Mouse (Mus musculus) testis, adult 2 months (tissue): ENCODE data around the gene Cnih3. TPM values are rescaled to one million over a fixed set of nuclear protein-coding genes. Genes with fewer than 3 reads are reported as not detected.

ENCODE experiments used
- H3K27ac ChIP-seq: fragments of 200-500 bp; 2 replicates; pipeline ENCODE4 v1.5.1; 2012; ENCODE audit warnings: low read depth, low read length; ENCODE audit not compliant: control insufficient read depth, insufficient read depth
- H3K27me3 ChIP-seq: fragments of 200-500 bp; 2 replicates; pipeline ENCODE4 v1.6.1; 2012; ENCODE audit warnings: mild to moderate bottlenecking, low read length, moderate library complexity; ENCODE audit not compliant: control insufficient read depth, insufficient read depth
- H3K36me3 ChIP-seq: fragments of 200-500 bp; 2 replicates; pipeline ENCODE4 v1.6.1; 2012; ENCODE audit warnings: mild to moderate bottlenecking, low read length; ENCODE audit not compliant: control insufficient read depth, insufficient read depth
- H3K4me1 ChIP-seq: fragments of 200-500 bp; 2 replicates; pipeline ENCODE4 v1.6.1; 2012; ENCODE audit warnings: low read length; ENCODE audit not compliant: control insufficient read depth, insufficient read depth
- H3K4me3 ChIP-seq: fragments of 200-500 bp; 2 replicates; pipeline ENCODE4 v1.5.1; 2012; ENCODE audit warnings: low read depth, mild to moderate bottlenecking, low read length, moderate library complexity, mixed read lengths; ENCODE audit not compliant: control insufficient read depth
- CTCF ChIP-seq: fragments of 200-500 bp; IDR thresholded peaks from 2 replicates; pipeline ENCODE4 v1.5.1; 2012; ENCODE audit warnings: low read depth, mild to moderate bottlenecking, inconsistent platforms, low read length, moderate library complexity; ENCODE audit not compliant: control insufficient read depth, insufficient read depth, insufficient replicate concordance
- POLR2A ChIP-seq: fragments of 200-500 bp; IDR thresholded peaks from 2 replicates; pipeline ENCODE4 v1.6.1; 2012; ENCODE audit warnings: low read depth, mild to moderate bottlenecking, inconsistent platforms, low read length, moderate library complexity; ENCODE audit not compliant: control insufficient read depth
- polyA plus RNA-seq: library from polyadenylated mRNA; depleted of rRNA; stranded (reverse); fragments of >200 nt; gene quantifications from 2 replicates; pipeline ENCODE4 v1.2.3, GENCODE M21; 2012

Gene Cnih3
- polyA plus RNA-seq, 1 experiment, result 0.27 TPM

DNA sequence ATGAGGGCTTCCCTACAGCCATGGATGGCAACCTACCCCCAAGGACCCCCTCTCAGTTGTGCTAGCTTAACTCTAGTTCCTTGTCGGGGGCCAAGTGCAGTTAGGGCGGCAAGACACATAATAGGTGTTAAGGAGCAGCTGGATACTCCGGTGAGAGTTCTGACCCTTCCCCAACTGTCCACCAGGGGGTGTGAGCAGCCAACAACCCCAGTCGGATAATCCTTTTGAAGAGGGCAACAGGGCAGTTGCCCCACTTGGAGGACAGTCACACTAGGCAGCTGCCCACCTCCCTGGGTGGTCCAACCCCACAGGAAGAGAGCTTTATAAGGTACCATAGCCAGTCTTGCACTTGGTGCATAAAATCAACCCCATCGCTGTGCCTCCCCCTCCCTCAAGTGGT is 112.6 kb downstream of the Cnih3 start:
- Histone ChIP-seq H3K4me1 (peaks cover 4% of the 10 kb centered on the region; the same call in 1 of the 2 replicates), H3K36me3 (no peaks in the 10 kb centered on the region), H3K4me3 (no peak overlapping the region), H3K27me3 (no peaks in the 10 kb centered on the region), H3K27ac (no peak overlapping the region)
- peak; percentile 50; the same call in 1 of the 2 replicates for TF ChIP-seq CTCF
- no peak for TF ChIP-seq POLR2A

DNA sequence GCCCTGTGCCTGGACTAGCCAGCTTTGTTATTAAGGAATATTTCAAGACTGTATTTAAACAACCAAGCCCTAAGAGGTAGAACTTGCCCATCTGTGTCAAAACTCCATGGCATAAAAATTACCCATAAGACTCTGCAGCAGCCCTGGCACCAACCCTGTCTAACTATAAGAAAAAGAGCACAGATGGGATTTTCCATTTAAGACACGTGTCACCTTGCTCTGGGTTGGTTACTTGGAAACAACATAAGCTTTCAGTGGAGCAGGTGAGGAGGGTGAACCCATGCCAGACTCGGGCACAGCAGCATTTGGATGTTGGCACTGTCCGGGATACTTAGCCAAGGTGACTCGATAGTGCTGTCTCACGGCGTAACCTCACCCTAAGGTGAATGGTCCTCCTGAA is 113.6 kb downstream of the Cnih3 start:
- peaks cover 4% of the 10 kb centered on the region; the same call in 1 of the 2 replicates for H3K4me1 ChIP-seq
- TF ChIP-seq CTCF, result no peak
- no peak for TF ChIP-seq POLR2A
- no peaks in the 10 kb centered on the region for H3K27me3 ChIP-seq
- H3K4me3 ChIP-seq, result no peak overlapping the region
- H3K27ac ChIP-seq, result no peak overlapping the region
- H3K36me3 ChIP-seq, result no peaks in the 10 kb centered on the region

DNA sequence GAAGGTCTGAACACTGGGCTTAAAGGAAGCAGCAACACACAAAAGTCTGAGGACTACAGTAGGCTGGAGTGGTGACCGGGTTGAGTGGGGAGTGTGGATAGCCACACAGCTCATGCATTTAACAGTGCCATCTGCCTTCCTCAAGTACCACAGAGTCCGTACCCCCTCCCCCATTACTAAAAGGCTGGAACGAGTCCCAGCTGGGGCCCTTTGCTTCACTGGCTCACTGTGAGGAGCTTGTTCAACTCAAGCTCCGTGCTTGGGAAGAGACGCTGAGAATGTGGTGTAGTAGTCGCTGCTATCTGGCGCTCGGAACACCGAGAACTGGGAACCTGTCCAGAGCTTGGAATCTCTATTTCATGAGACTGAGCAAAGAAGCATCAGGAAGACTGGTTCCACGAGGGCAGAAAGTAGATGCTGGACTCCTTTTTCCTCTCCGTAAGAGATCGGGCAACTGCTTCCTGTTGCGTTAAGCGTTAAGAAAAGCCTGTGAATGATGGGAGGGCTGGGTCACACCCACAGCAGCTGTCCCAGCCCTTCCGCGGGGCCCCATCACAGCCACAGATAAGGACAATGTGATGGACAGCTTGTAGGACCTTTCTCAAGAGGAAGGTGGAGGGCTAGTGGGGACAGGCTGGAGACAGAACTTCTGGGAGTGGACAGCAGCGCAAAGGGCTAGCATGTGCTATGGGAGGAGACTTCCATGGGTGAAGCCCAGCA is 114.3 kb downstream of the Cnih3 start:
- H3K27me3 ChIP-seq, result no peaks in the 10 kb centered on the region
- TF ChIP-seq POLR2A, result no peak
- no peak for TF ChIP-seq CTCF
- peaks cover 4% of the 10 kb centered on the region; the same call in 1 of the 2 replicates for H3K4me1 ChIP-seq
- H3K27ac ChIP-seq, result no peak overlapping the region
- H3K36me3 ChIP-seq, result no peaks in the 10 kb centered on the region
- no peak overlapping the region for H3K4me3 ChIP-seq

DNA sequence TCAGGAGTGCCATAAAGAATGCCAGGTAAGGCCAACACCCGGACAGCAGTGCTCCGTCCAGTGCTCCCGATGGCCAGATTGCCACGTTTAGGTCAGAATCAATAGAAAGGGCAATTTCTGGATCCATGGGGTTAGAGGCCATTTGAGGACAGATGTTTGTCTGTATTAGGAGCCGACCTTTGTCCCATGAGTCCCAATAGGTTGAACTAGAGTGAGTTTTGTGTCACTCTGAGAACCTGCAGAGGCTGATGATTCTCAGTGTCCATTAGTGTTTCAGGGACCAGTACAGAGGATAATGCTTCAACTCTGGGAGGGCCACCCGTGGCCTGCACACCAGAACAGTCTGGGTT is 114.9 kb downstream of the Cnih3 start:
- H3K4me1 ChIP-seq, result peaks cover 4% of the 10 kb centered on the region; the same call in 1 of the 2 replicates
- no peak overlapping the region for H3K27ac ChIP-seq
- H3K36me3 ChIP-seq, result no peaks in the 10 kb centered on the region
- H3K4me3 ChIP-seq, result no peak overlapping the region
- H3K27me3 ChIP-seq, result no peaks in the 10 kb centered on the region
- TF ChIP-seq CTCF (no peak), POLR2A (no peak)

DNA sequence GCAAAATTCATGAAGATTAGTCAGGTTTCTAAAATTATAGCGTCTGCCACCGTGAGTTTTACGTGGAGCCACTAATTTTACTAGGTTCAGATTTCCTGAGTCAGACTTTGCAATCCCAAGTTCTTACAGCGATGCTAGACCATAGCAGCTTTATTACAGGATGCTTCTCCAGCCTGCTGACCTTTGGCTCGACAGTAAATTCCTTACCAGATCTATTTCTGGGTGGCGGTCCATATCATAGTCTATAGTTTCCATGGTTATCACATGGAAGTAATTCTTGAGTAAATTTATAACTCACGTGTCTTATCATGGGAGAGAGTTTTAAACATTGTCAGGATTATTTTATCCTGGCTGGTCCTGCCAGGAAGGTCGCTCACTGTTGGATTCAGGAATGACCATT is 117.0 kb downstream of the Cnih3 start:
- Histone ChIP-seq H3K4me1 (peaks cover 4% of the 10 kb centered on the region; the same call in 1 of the 2 replicates), H3K27me3 (no peaks in the 10 kb centered on the region), H3K4me3 (no peak overlapping the region), H3K27ac (no peak overlapping the region), H3K36me3 (no peaks in the 10 kb centered on the region)
- TF ChIP-seq POLR2A (no peak), CTCF (no peak)

DNA sequence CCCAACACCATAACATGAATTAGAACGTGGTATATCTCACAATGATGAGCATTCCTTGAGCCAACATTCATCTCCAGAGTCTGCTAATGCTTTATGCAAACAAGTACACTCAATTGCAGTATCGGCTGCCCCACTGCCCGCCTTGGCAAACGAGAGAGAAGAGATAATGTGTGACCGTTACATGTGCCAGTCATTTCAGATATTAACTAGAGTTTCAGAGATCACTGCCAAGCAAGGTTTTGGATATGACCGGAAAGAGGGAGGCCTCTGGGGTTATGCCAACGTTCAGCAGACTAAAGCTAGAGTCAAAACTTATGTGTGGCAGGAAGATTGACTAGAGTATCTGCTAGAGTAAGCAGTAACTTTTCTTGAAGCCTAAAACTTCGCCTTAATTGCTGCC is 123.7 kb downstream of the Cnih3 start:
- no peaks in the 10 kb centered on the region for H3K36me3 ChIP-seq
- H3K4me1 ChIP-seq, result no peaks in the 10 kb centered on the region
- H3K4me3 ChIP-seq, result no peak overlapping the region
- TF ChIP-seq CTCF, result no peak
- TF ChIP-seq POLR2A, result no peak
- H3K27me3 ChIP-seq, result no peaks in the 10 kb centered on the region
- H3K27ac ChIP-seq, result no peak overlapping the region

DNA sequence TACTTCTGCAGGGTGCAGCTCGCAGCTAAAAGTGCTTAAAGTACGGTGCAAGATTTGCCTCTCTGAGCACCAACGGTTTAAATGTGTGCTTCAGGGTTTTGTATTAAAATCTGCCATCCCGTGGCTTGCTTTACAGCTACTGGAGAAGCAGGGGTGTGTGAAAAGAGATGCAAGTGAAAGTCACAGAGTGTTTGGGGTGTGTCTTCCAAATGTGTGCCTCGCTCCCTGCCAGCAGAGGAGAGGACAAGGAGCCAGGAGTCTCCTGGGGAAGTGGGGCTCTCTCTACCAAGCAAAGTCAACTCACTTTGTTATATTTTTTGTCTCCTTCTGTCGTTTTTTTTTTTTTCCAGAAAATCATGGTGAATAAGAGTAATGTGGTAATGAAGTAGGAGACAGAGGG is 124.1 kb downstream of the Cnih3 start:
- Histone ChIP-seq H3K36me3 (no peaks in the 10 kb centered on the region), H3K27ac (no peak overlapping the region), H3K27me3 (no peaks in the 10 kb centered on the region), H3K4me1 (no peaks in the 10 kb centered on the region), H3K4me3 (no peak overlapping the region)
- no peak for TF ChIP-seq POLR2A
- no peak for TF ChIP-seq CTCF

DNA sequence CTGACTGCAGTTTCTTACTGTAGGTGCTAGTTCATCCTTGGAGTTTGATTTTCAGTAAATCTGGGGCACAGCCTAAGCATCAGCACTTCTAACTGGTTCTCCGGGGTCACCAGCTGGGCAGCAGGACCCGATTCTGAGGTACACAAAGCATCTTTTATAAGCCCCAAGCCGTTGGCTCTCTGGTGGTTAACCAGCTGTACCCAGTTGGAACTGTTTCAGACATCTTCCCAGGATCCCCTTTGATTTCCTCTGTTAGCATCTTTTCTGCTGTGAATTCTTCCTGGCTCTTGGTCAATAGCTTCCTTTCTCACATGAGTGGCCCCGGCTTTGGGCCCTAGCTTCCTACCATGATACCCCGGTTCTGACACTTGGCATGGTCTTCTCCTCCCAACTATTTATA is 132.3 kb downstream of the Cnih3 start:
- TF ChIP-seq POLR2A (no peak), CTCF (no peak)
- Histone ChIP-seq H3K27me3 (no peaks in the 10 kb centered on the region), H3K27ac (no peak overlapping the region)

More for the DNA sequence above, 132.3 kb downstream of the Cnih3 start:
- Histone ChIP-seq H3K36me3 (no peaks in the 10 kb centered on the region), H3K4me3 (no peak overlapping the region), H3K4me1 (no peaks in the 10 kb centered on the region)
